Comparison of ENCODE assay signal across 11 mouse cellular contexts in genomic region chr19:16222526-16222925, GRCm38 (mm10).
DNase-seq lines count a peak whose midpoint lies in the region; ATAC-seq lines count a peak whose summit lies in the region.
"Had no signal": no experiment of that assay in that cellular context is flagged by ENCODE, and none has a peak within 500 bp of the region (broad histone marks: within the 10 kb centered on the region; RNA-seq: fewer than 3 reads in every experiment).

No protein-coding gene starts in this region.

- intact Hi-C loops in left cerebral cortex, postnatal 14 days (cut with DNase I), result no loop called here

- ATAC-seq in heart, embryonic 11.5 days (replicated peaks; ENCODE audit: insufficient number of reproducible peaks, low FRiP score, low TSS enrichment), result no peak
- ATAC-seq in heart, embryonic 15.5 days (replicated peaks; ENCODE audit: insufficient number of reproducible peaks, insufficient read depth, low FRiP score, low read depth), result peak; percentile 43; the same call in 1 of the 2 replicates
- ATAC-seq in midbrain, embryonic 16.5 days, result no peak
- ATAC-seq: liver, postnatal 0 days had no signal

- no peaks in the 10 kb centered on the region for H3K9me3 ChIP-seq in heart, embryonic 11.5 days (replicated peaks; ENCODE audit: control insufficient read depth, low read length)
- no peaks in the 10 kb centered on the region for H3K9me3 ChIP-seq in heart, embryonic 15.5 days (replicated peaks)
- no peaks in the 10 kb centered on the region for H3K9me3 ChIP-seq in midbrain, embryonic 16.5 days (replicated peaks; ENCODE audit: control insufficient read depth, low read length, poor library complexity, severe bottlenecking)

- H3K36me3 ChIP-seq in heart, embryonic 11.5 days (ENCODE audit: control insufficient read depth, insufficient read depth, low read length), result peaks cover 12% of the 10 kb centered on the region
- H3K36me3 ChIP-seq in heart, embryonic 15.5 days, result peaks cover 11% of the 10 kb centered on the region; the same call in 1 of the 2 replicates
- peaks cover 7% of the 10 kb centered on the region; the same call in 1 of the 2 replicates for H3K36me3 ChIP-seq in midbrain, embryonic 16.5 days (ENCODE audit: control insufficient read depth, insufficient read depth, low read length)

- H3K4me1 ChIP-seq in heart, embryonic 11.5 days (ENCODE audit: control insufficient read depth, insufficient read depth, low read length), result 0 out of 2 replicates have a peak, but pooled peaks cover 2% of the 10 kb centered on the region
- peaks cover 8% of the 10 kb centered on the region for H3K4me1 ChIP-seq in heart, embryonic 15.5 days (replicated peaks)
- H3K4me1 ChIP-seq in midbrain, embryonic 16.5 days (ENCODE audit: control insufficient read depth, insufficient read depth, low read length), result peaks cover 5% of the 10 kb centered on the region

- no peaks in the 10 kb centered on the region for H3K27me3 ChIP-seq in heart, embryonic 11.5 days (ENCODE audit: control insufficient read depth, insufficient read depth, low read length)
- H3K27me3 ChIP-seq in heart, embryonic 15.5 days, result no peaks in the 10 kb centered on the region
- H3K27me3 ChIP-seq in midbrain, embryonic 16.5 days (ENCODE audit: control insufficient read depth, insufficient read depth, low read depth, low read length), result no peaks in the 10 kb centered on the region

- H3K4me3 ChIP-seq in heart, embryonic 11.5 days (ENCODE audit: low read depth, low read length), result no peak overlapping the region
- H3K4me3 ChIP-seq in heart, embryonic 15.5 days, result no peak overlapping the region
- H3K4me3 ChIP-seq in midbrain, embryonic 16.5 days (ENCODE audit: low read depth, low read length), result no peak overlapping the region

- no peak overlapping the region for H3K27ac ChIP-seq in heart, embryonic 11.5 days (ENCODE audit: low read depth, low read length)
- peak overlapping the region; percentile 60 for H3K27ac ChIP-seq in heart, embryonic 15.5 days
- no peak overlapping the region for H3K27ac ChIP-seq in midbrain, embryonic 16.5 days (ENCODE audit: low read length)
- H3K27ac ChIP-seq: stomach, postnatal 0 days had no signal

- no peak overlapping the region for H3K4me2 ChIP-seq in heart, embryonic 11.5 days
- no peak overlapping the region for H3K4me2 ChIP-seq in heart, embryonic 15.5 days
- H3K4me2 ChIP-seq in midbrain, embryonic 16.5 days (ENCODE audit: low read length), result no peak overlapping the region

- DNase-seq in heart, adult 11 months, result peak; percentile 96
- peak; percentile 96 for DNase-seq in adipocyte (ENCODE audit: low spot score)
- peak; percentile 51 for DNase-seq in kidney, postnatal 14 days
- no peak for DNase-seq in left cerebral cortex, postnatal 14 days (ENCODE audit: low spot score in 2 of 2)
- DNase-seq in T-cell, adult 2 months (ENCODE audit: low spot score), result no peak
- DNase-seq: cerebellum, postnatal 14 days; liver, postnatal 0 days had no signal

- no peak overlapping the region for H3K9ac ChIP-seq in heart, embryonic 11.5 days (ENCODE audit: low read depth, low read length)
- H3K9ac ChIP-seq in heart, embryonic 15.5 days, result no peak overlapping the region
- H3K9ac ChIP-seq in midbrain, embryonic 16.5 days (ENCODE audit: low read depth, low read length), result no peak overlapping the region
- H3K9ac ChIP-seq: liver, postnatal 0 days had no signal

- WGBS in heart, embryonic 11.5 days (ENCODE audit: insufficient replicate concordance), result 49% methylated on average over 3 of the region's 3 CpGs
- 40% methylated on average over 3 of the region's 3 CpGs for WGBS in heart, embryonic 15.5 days
- 86% methylated on average over 3 of the region's 3 CpGs for WGBS in midbrain, embryonic 16.5 days

Comparison
In these comparisons a context has a peak if more than half of its experiments do, and no peak if none do; other contexts are left out.
1. DNase-seq: peak in heart, adult 11 months (single experiment), adipocyte (single experiment) and kidney, postnatal 14 days (single experiment); none in left cerebral cortex, postnatal 14 days (0 of 2) and T-cell, adult 2 months (single experiment).